Mouse (Mus musculus): Measurements from ENCODE around the gene Gm10229. TPM values are rescaled to one million over a fixed set of nuclear protein-coding genes. Genes with fewer than 3 reads are reported as not detected.
"Not testable (repeated sequence)": the region's sequence is repeated elsewhere in the genome, so short reads cannot be mapped to it uniquely, and the experiment has no call there.

Gene Gm10229
- not detected in 2 replicates for polyA plus RNA-seq (2014; fragmentation: Nextera tagmentation; extraction: Ambion mirVana)

GRCm38 (mm10) chr16:89014984-89015383 lies at the start of gene Gm10229:
TSS of gene Gm10229 (plus strand) at chr16:89015284.
- ATAC-seq (ENCODE audit: insufficient number of reproducible peaks, low FRiP score, low TSS enrichment, low read depth); H3K27me3 ChIP-seq (ENCODE audit: control insufficient read depth, insufficient read depth, low read length); H3K9me3 ChIP-seq (ENCODE audit: control insufficient read depth, low read length); H3K27ac ChIP-seq (replicated peaks; ENCODE audit: low read depth, low read length); H3K4me2 ChIP-seq (ENCODE audit: low read depth, severe bottlenecking); H3K36me3 ChIP-seq (ENCODE audit: control insufficient read depth, insufficient read depth, low read length); H3K4me1 ChIP-seq (ENCODE audit: control insufficient read depth, insufficient read depth, low read length); H3K9ac ChIP-seq (ENCODE audit: low read length); H3K4me3 ChIP-seq (ENCODE audit: low read depth, low read length); DNase-seq (ENCODE audit: low spot score): not testable (repeated sequence)
- WGBS: 96% methylated on average over 1 of the region's 3 CpGs

- DNase-seq (ENCODE audit: low spot score): no peak
- Histone ChIP-seq H3K4me2 (ENCODE audit: low read depth, severe bottlenecking) (no peak within 1 kb of the TSS), H3K9me3 (ENCODE audit: control insufficient read depth, low read length) (no peaks in the 10 kb centered on the region), H3K27ac (replicated peaks; ENCODE audit: low read depth, low read length) (no peak within 1 kb of the TSS), H3K36me3 (ENCODE audit: control insufficient read depth, insufficient read depth, low read length) (no peaks in the 10 kb centered on the region), H3K4me3 (ENCODE audit: low read depth, low read length) (no peak within 1 kb of the TSS), H3K27me3 (ENCODE audit: control insufficient read depth, insufficient read depth, low read length) (no peaks in the 10 kb centered on the region), H3K9ac (ENCODE audit: low read length) (no peak within 1 kb of the TSS), H3K4me1 (ENCODE audit: control insufficient read depth, insufficient read depth, low read length) (no peaks in the 10 kb centered on the region)
- 81% methylated on average over 5 of the region's 5 CpGs for WGBS
- no peak for ATAC-seq (ENCODE audit: insufficient number of reproducible peaks, low FRiP score, low TSS enrichment, low read depth)
These were observed 4.4 kb upstream of the Gm10229 start, which contains the start of gene Krtap22-2 for GRCm38 (mm10) chr16:89010659-89011058. TSS of gene Krtap22-2 (minus strand) at chr16:89010759.

- Histone ChIP-seq H3K27me3 (ENCODE audit: control insufficient read depth, insufficient read depth, low read length) (no peaks in the 10 kb centered on the region), H3K4me2 (ENCODE audit: low read depth, severe bottlenecking) (no peak overlapping the region), H3K4me1 (ENCODE audit: control insufficient read depth, insufficient read depth, low read length) (no peaks in the 10 kb centered on the region), H3K27ac (replicated peaks; ENCODE audit: low read depth, low read length) (no peak overlapping the region), H3K9me3 (ENCODE audit: control insufficient read depth, low read length) (no peaks in the 10 kb centered on the region), H3K9ac (ENCODE audit: low read length) (no peak overlapping the region), H3K4me3 (ENCODE audit: low read depth, low read length) (no peak overlapping the region), H3K36me3 (ENCODE audit: control insufficient read depth, insufficient read depth, low read length) (no peaks in the 10 kb centered on the region)
- ATAC-seq (ENCODE audit: insufficient number of reproducible peaks, low FRiP score, low TSS enrichment, low read depth) (no peak), DNase-seq (ENCODE audit: low spot score) (no peak)
- WGBS: 96% methylated on average over 3 of the region's 3 CpGs
These were observed 1.1 kb upstream of the Gm10229 start for GRCm38 (mm10) chr16:89013973-89014372.

- H3K27me3 ChIP-seq (ENCODE audit: control insufficient read depth, insufficient read depth, low read length); H3K9me3 ChIP-seq (ENCODE audit: control insufficient read depth, low read length); H3K4me2 ChIP-seq (ENCODE audit: low read depth, severe bottlenecking); ATAC-seq (ENCODE audit: insufficient number of reproducible peaks, low FRiP score, low TSS enrichment, low read depth); DNase-seq (ENCODE audit: low spot score); H3K4me1 ChIP-seq (ENCODE audit: control insufficient read depth, insufficient read depth, low read length); H3K4me3 ChIP-seq (ENCODE audit: low read depth, low read length); H3K9ac ChIP-seq (ENCODE audit: low read length); H3K27ac ChIP-seq (replicated peaks; ENCODE audit: low read depth, low read length); H3K36me3 ChIP-seq (ENCODE audit: control insufficient read depth, insufficient read depth, low read length): not testable (repeated sequence)
- WGBS: 93% methylated on average over 3 of the region's 3 CpGs
These were observed 16.3 kb downstream of the Gm10229 start, which contains the start of gene Krtap6-1 for GRCm38 (mm10) chr16:89031399-89031798. TSS of gene Krtap6-1 (plus strand) at chr16:89031699.

- not testable (repeated sequence) for DNase-seq (ENCODE audit: low spot score)
These were observed 26.3 kb downstream of the Gm10229 start, which contains the start of gene Gm10228 for GRCm38 (mm10) chr16:89041372-89041771. TSS of gene Gm10228 (minus strand) at chr16:89041472.

GRCm38 (mm10) chr16:89047783-89048182 lies 32.7 kb downstream of the Gm10229 start, which contains the start of gene Krtap6-5:
TSS of gene Krtap6-5 (minus strand) at chr16:89047883.
- no peaks in the 10 kb centered on the region for H3K27me3 ChIP-seq (ENCODE audit: control insufficient read depth, insufficient read depth, low read length)
- no peaks in the 10 kb centered on the region for H3K9me3 ChIP-seq (ENCODE audit: control insufficient read depth, low read length)
- H3K36me3 ChIP-seq (ENCODE audit: control insufficient read depth, insufficient read depth, low read length): no peaks in the 10 kb centered on the region
- ATAC-seq (ENCODE audit: insufficient number of reproducible peaks, low FRiP score, low TSS enrichment, low read depth) (no peak), DNase-seq (ENCODE audit: low spot score) (no peak)
- no peak within 1 kb of the TSS for H3K4me3 ChIP-seq (ENCODE audit: low read depth, low read length)
- H3K4me2 ChIP-seq (ENCODE audit: low read depth, severe bottlenecking): no peak within 1 kb of the TSS
- no peak within 1 kb of the TSS for H3K9ac ChIP-seq (ENCODE audit: low read length)
- 87% methylated on average over 3 of the region's 3 CpGs for WGBS
- H3K4me1 ChIP-seq (ENCODE audit: control insufficient read depth, insufficient read depth, low read length): no peaks in the 10 kb centered on the region
- H3K27ac ChIP-seq (replicated peaks; ENCODE audit: low read depth, low read length): no peak within 1 kb of the TSS

More at GRCm38 (mm10) chr16:89041372-89041771, 26.3 kb downstream of the Gm10229 start, which contains the start of gene Gm10228:
- not testable (repeated sequence) for H3K27ac ChIP-seq (replicated peaks; ENCODE audit: low read depth, low read length); H3K4me2 ChIP-seq (ENCODE audit: low read depth, severe bottlenecking); H3K27me3 ChIP-seq (ENCODE audit: control insufficient read depth, insufficient read depth, low read length); H3K9ac ChIP-seq (ENCODE audit: low read length); H3K36me3 ChIP-seq (ENCODE audit: control insufficient read depth, insufficient read depth, low read length); H3K4me3 ChIP-seq (ENCODE audit: low read depth, low read length); H3K4me1 ChIP-seq (ENCODE audit: control insufficient read depth, insufficient read depth, low read length); H3K9me3 ChIP-seq (ENCODE audit: control insufficient read depth, low read length); ATAC-seq (ENCODE audit: insufficient number of reproducible peaks, low FRiP score, low TSS enrichment, low read depth)
- 89% methylated on average over 2 of the region's 4 CpGs for WGBS

- not testable (repeated sequence) for H3K9ac ChIP-seq (ENCODE audit: low read length); H3K4me1 ChIP-seq (ENCODE audit: control insufficient read depth, insufficient read depth, low read length); H3K4me2 ChIP-seq (ENCODE audit: low read depth, severe bottlenecking); DNase-seq (ENCODE audit: low spot score); H3K27me3 ChIP-seq (ENCODE audit: control insufficient read depth, insufficient read depth, low read length); H3K4me3 ChIP-seq (ENCODE audit: low read depth, low read length); H3K27ac ChIP-seq (replicated peaks; ENCODE audit: low read depth, low read length); ATAC-seq (ENCODE audit: insufficient number of reproducible peaks, low FRiP score, low TSS enrichment, low read depth); H3K36me3 ChIP-seq (ENCODE audit: control insufficient read depth, insufficient read depth, low read length); H3K9me3 ChIP-seq (ENCODE audit: control insufficient read depth, low read length)
- WGBS: no CpG with 5 or more reads among the region's 2 CpGs
These were observed 48.8 kb downstream of the Gm10229 start, which contains the start of gene 1110025L11Rik for GRCm38 (mm10) chr16:89063902-89064301. TSS of gene 1110025L11Rik (minus strand) at chr16:89064002.

Data from limb, embryonic 11.5 days (tissue).